Mouse (Mus musculus) limb, embryonic 14.5 days (tissue): ENCODE results near the gene Fxyd1. TPM values are rescaled to one million over a fixed set of nuclear protein-coding genes. Genes with fewer than 3 reads are reported as not detected.

ENCODE experiments used
- ATAC-seq: fragments of 200-750 bp; cut with Nextera tagmentation; 2 replicates; pipeline ENCODE4 v1.8.0; 2017; ENCODE audit warnings: low read depth, moderate number of reproducible peaks, moderate TSS enrichment; ENCODE audit not compliant: low FRiP score
- DNase-seq: peaks from one replicate; pipeline ENCODE4 v3.0.0-alpha.2; 2015; ENCODE audit warnings: low spot score
- H3K27ac ChIP-seq: fragments of 300-500 bp; sonication (generic); replicated peaks from 2 replicates; pipeline ENCODE4 v1.5.1; 2014; ENCODE audit warnings: low read depth, mild to moderate bottlenecking, low read length, moderate library complexity, mixed read lengths
- H3K27me3 ChIP-seq: fragments of 300-500 bp; sonication (generic); 2 replicates; pipeline ENCODE4 v1.6.1; 2014; ENCODE audit warnings: low read length, mixed read lengths; ENCODE audit not compliant: control insufficient read depth, insufficient read depth
- H3K36me3 ChIP-seq: fragments of 300-500 bp; sonication (generic); 2 replicates; pipeline ENCODE4 v1.6.1; 2014; ENCODE audit warnings: mild to moderate bottlenecking, low read length, moderate library complexity, mixed read lengths; ENCODE audit not compliant: control insufficient read depth, insufficient read depth
- H3K4me1 ChIP-seq: fragments of 300-500 bp; sonication (generic); 2 replicates; pipeline ENCODE4 v1.6.1; 2014; ENCODE audit warnings: antibody characterized with exemption, low read length, mixed read lengths; ENCODE audit not compliant: control insufficient read depth, insufficient read depth
- H3K4me2 ChIP-seq: fragments of 300-500 bp; sonication (generic); replicated peaks from 2 replicates; pipeline ENCODE4 v1.6.1; 2014; ENCODE audit warnings: low read depth, mild to moderate bottlenecking, low read length, moderate library complexity; ENCODE audit not compliant: severe bottlenecking
- H3K4me3 ChIP-seq: fragments of 300-500 bp; sonication (generic); replicated peaks from 2 replicates; pipeline ENCODE4 v1.5.1; 2014; ENCODE audit warnings: low read length
- H3K9ac ChIP-seq: fragments of 300-500 bp; sonication (generic); 2 replicates; pipeline ENCODE4 v1.6.1; 2014; ENCODE audit warnings: mild to moderate bottlenecking, low read depth, low read length, moderate library complexity; ENCODE audit not compliant: severe bottlenecking
- H3K9me3 ChIP-seq: fragments of 300-500 bp; sonication (generic); 2 replicates; pipeline ENCODE4 v1.6.1; 2016; ENCODE audit warnings: low read length; ENCODE audit not compliant: control insufficient read depth
- POLR2A ChIP-seq: fragments of 200-500 bp; IDR thresholded peaks from 2 replicates; pipeline ENCODE4 v1.8.0; 2012; ENCODE audit warnings: inconsistent platforms, mild to moderate bottlenecking, moderate library complexity, borderline replicate concordance; ENCODE audit not compliant: insufficient read depth, insufficient read length; ENCODE audit errors: extremely low read depth
- WGBS: fragments of 180-500 bp; shearing (Covaris S2); extraction: QIAGEN DNeasy Blood & Tissue Kit; methylation state at CpG from one replicate; pipeline ENCODE4 v1.1.7; 2014; 5-methylcytosine and 5-hydroxymethylcytosine counted together
- polyA plus RNA-seq, 2 experiments: library from polyadenylated mRNA; depleted of rRNA in 1 of 2; stranded (reverse) in 1 of 2; unstranded in 1 of 2; fragments of >200 nt; fragmentation: Nextera tagmentation in 1 of 2; extraction: Ambion mirVana in 1 of 2; gene quantifications; 2 replicates each; pipeline versions ENCODE4 v1.2.1 to v1.2.3; 2012 to 2014

The Fxyd1 gene
- polyA plus RNA-seq, 2 experiments, result 92.6 to 95.6 TPM

DNA sequence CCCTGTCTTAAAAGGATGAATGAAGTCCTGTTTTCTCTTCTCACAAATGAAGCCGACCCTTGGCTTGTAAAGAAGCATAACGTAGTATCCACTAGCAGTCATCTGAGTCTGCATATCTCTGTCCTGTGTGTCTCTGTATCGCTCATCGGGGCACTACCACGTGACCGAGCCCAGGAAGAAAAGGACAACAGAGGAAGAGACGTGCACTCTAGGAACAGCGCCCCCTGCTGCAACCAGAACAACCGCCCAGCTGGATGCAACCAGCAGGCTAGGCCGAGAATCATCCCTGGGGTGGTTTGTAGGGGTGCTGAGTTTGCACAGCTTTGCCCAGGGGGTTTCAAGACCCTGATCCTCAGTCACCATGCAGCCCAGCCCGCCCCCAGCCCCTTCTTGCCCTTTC is 22.2 kb downstream of the Fxyd1 start:
- H3K9ac ChIP-seq, result no peak overlapping the region
- H3K4me2 ChIP-seq, result no peak overlapping the region
- H3K27me3 ChIP-seq, result no peaks in the 10 kb centered on the region
- no peaks in the 10 kb centered on the region for H3K9me3 ChIP-seq
- DNase-seq (no peak), ATAC-seq (no peak)
- H3K4me1 ChIP-seq, result no peaks in the 10 kb centered on the region; the same call in 1 of the 2 replicates
- 70% methylated on average over 11 of the region's 11 CpGs for WGBS
- H3K4me3 ChIP-seq, result no peak overlapping the region
- no peak for TF ChIP-seq POLR2A
- H3K36me3 ChIP-seq, result no peaks in the 10 kb centered on the region
- H3K27ac ChIP-seq, result no peak overlapping the region

DNA sequence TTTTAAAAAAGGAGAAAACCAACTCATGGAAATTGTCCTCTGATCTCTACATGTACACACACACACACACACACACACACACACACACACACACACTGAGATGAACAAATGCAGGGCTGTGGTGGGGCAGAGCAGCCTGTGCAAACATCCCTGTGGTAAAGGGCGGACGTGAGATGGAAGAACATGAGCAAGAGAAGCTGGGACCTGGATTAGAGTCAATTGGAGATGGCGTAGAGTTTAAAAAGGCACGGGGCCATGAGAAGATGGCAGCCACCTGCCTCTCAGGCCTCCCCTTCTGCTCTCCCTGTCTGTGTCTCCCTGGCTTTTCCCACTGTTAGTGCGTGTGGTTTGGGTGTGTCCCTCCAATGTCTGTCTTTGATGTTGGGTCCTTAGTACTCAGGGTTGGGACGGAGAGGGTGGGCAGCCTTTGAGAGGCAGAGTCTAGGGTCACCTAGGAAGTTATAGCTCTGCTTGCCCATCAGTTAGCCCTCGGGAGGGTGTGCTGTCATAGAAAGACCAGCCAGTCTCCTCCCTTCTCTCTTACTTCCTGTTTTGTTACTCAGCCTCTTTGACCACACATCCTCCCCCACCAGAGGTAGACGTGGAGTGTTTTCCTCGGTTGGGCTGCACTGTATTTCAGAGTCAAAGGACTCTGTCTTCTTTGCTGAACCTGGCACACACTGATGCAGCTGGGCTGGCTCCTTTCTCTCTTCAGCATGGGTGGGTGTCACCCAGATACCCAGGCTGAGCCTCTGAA is 23.4 kb downstream of the Fxyd1 start:
- Histone ChIP-seq H3K4me3 (no peak overlapping the region), H3K9me3 (no peaks in the 10 kb centered on the region), H3K36me3 (no peaks in the 10 kb centered on the region), H3K4me2 (no peak overlapping the region), H3K4me1 (no peaks in the 10 kb centered on the region; the same call in 1 of the 2 replicates), H3K27me3 (no peaks in the 10 kb centered on the region), H3K27ac (no peak overlapping the region), H3K9ac (no peak overlapping the region)
- ATAC-seq (no peak), DNase-seq (no peak)
- TF ChIP-seq POLR2A, result no peak
- WGBS, result 59% methylated on average over 9 of the region's 9 CpGs

DNA sequence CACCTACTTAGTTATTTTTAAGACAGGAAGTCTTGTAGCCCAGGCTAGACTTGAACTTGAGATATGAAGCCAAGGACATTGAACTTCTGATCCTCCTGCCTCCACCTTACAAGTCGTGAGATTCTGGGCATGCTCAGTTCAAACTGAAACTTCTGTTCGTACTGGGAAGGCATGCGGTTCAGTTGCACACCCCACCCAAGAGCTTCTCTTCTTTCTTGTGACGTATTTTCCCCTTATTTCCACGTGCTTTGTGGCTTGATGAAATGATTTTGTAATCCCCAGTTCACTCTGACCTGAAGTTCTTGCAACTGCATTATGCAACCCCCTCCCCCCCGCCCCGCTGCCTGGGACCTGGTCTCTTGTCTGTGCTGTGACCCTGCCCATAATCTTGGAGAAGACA is 25.3 kb downstream of the Fxyd1 start:
- no peak overlapping the region for H3K9ac ChIP-seq
- no peak overlapping the region for H3K27ac ChIP-seq
- no peaks in the 10 kb centered on the region for H3K9me3 ChIP-seq
- no peak overlapping the region for H3K4me2 ChIP-seq
- ATAC-seq (no peak), DNase-seq (no peak)
- TF ChIP-seq POLR2A, result no peak
- H3K4me1 ChIP-seq, result no peaks in the 10 kb centered on the region; the same call in 1 of the 2 replicates
- H3K36me3 ChIP-seq, result no peaks in the 10 kb centered on the region
- no peaks in the 10 kb centered on the region for H3K27me3 ChIP-seq
- H3K4me3 ChIP-seq, result no peak overlapping the region
- 80% methylated on average over 7 of the region's 7 CpGs for WGBS

DNA sequence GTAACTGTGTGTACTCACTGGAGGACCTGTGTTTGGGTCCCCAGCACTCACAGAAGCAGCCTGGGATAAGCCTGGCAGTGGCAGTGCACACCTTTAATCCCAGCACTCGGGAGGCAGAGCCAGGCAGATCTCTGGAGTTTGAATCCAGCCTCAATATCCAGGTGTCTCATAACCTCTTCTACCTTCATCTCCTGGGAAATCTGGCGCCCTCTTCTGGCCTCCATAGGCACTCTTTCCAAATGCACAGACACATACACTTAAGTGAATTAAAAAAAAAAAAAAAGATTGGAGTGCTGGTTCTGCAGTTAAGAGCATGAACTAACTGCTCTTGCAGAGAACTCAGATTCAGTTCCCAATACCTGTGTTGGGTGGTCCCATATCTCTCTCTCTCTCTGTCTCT is 26.3 kb downstream of the Fxyd1 start:
- Histone ChIP-seq H3K4me2 (no peak overlapping the region), H3K4me1 (no peaks in the 10 kb centered on the region; the same call in 1 of the 2 replicates), H3K36me3 (no peaks in the 10 kb centered on the region), H3K4me3 (no peak overlapping the region), H3K9ac (no peak overlapping the region), H3K27me3 (no peaks in the 10 kb centered on the region), H3K9me3 (no peaks in the 10 kb centered on the region), H3K27ac (no peak overlapping the region)
- DNase-seq (no peak), ATAC-seq (no peak)
- no peak for TF ChIP-seq POLR2A
- WGBS, result 70% methylated on average over 2 of the region's 2 CpGs

DNA sequence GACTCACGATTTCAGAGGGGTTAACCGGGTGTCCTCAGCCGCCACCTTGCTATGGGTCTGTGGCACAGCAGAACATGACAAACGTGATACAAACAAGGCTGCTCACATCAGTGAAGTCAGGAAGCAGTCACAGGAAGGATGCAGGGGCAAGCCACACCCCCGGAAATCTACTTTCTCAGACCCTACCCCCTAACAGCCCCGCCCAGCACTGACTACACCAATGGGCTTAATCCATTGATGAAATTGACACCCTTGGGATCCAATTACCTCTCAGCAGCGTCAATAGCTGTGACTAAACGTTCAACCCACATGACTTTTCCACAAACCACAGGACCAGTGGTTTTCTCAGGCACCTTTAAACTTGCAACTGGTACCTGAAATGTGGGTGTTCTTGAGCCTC is 28.4 kb downstream of the Fxyd1 start:
- no peaks in the 10 kb centered on the region for H3K27me3 ChIP-seq
- no peaks in the 10 kb centered on the region for H3K9me3 ChIP-seq
- H3K4me1 ChIP-seq, result no peaks in the 10 kb centered on the region
- H3K4me2 ChIP-seq, result no peak overlapping the region
- 72% methylated on average over 8 of the region's 8 CpGs for WGBS
- no peak overlapping the region for H3K27ac ChIP-seq
- no peaks in the 10 kb centered on the region for H3K36me3 ChIP-seq
- ATAC-seq (no peak), DNase-seq (no peak)
- no peak for TF ChIP-seq POLR2A
- no peak overlapping the region for H3K9ac ChIP-seq
- H3K4me3 ChIP-seq, result no peak overlapping the region
